ENCODE assay signal across 8 mouse cellular contexts in genomic region chr15:78771531-78772367, GRCm38 (mm10). TPM values are rescaled to one million over a fixed set of nuclear protein-coding genes. Genes with fewer than 3 reads are reported as not detected.
DNase-seq lines count a peak whose midpoint lies in the region; ATAC-seq and TF ChIP-seq lines count a peak whose summit lies in the region.

No protein-coding gene starts in this region.

- H3K4me1 ChIP-seq in E14TG2a.4 (replicated peaks; ENCODE audit: low read depth, low read length) = peaks cover 58% of the 10 kb centered on the region
- peaks cover 8% of the 10 kb centered on the region; the same call in 1 of the 2 replicates for H3K4me1 ChIP-seq in embryonic facial prominence, embryonic 11.5 days (ENCODE audit: control insufficient read depth, insufficient read depth, low read length)
- H3K4me1 ChIP-seq in limb, embryonic 10.5 days = peaks cover 42% of the 10 kb centered on the region
- H3K4me1 ChIP-seq in midbrain, embryonic 10.5 days = peaks cover 75% of the 10 kb centered on the region
- H3K4me1 ChIP-seq in thymus, adult 2 months (replicated peaks; ENCODE audit: control insufficient read depth, insufficient read depth, low read length) = peaks cover 29% of the 10 kb centered on the region

- peak; percentile 15 for DNase-seq in embryonic facial prominence, embryonic 11.5 days (ENCODE audit: low spot score)
- DNase-seq in heart, postnatal 36 days = peak; percentile 54 to 59
- no peak for DNase-seq in limb, embryonic 10.5 days (ENCODE audit: low spot score)
- DNase-seq in midbrain, embryonic 10.5 days (ENCODE audit: low spot score) = peak; percentile 41
- peak; percentile 67 for DNase-seq in thymus, adult 2 months
- DNase-seq in cerebellum, postnatal 25 days = no peak
- no peak for DNase-seq in layer of hippocampus, postnatal 14 days (ENCODE audit: low spot score in 2 of 2)

- H3K9ac ChIP-seq in embryonic facial prominence, embryonic 11.5 days (replicated peaks; ENCODE audit: low read length) = peak overlapping the region; percentile 41

- H3K27ac ChIP-seq in embryonic facial prominence, embryonic 11.5 days (replicated peaks; ENCODE audit: low read depth, low read length) = peak overlapping the region; percentile 49
- peak overlapping the region; percentile 54 for H3K27ac ChIP-seq in limb, embryonic 10.5 days
- H3K27ac ChIP-seq in midbrain, embryonic 10.5 days (replicated peaks) = peak overlapping the region; percentile 94
- peak overlapping the region; percentile 81 for H3K27ac ChIP-seq in thymus, adult 2 months (ENCODE audit: control insufficient read depth, insufficient read depth, low read length)

- 59% methylated on average over 18 of the region's 19 CpGs for WGBS in embryonic facial prominence, embryonic 11.5 days
- 74% methylated on average over 19 of the region's 19 CpGs for WGBS in limb, embryonic 10.5 days
- 63% methylated on average over 19 of the region's 19 CpGs for WGBS in midbrain, embryonic 10.5 days
- WGBS in thymus, adult 2 months = 3% methylated on average over 19 of the region's 19 CpGs

- peak; percentile 60 for TF ChIP-seq POLR2A in thymus, adult 2 months (IDR thresholded peaks at IDR 0.05; ENCODE audit: control insufficient read depth, extremely low read depth, insufficient read depth, low read length, poor library complexity)

- H3K4me3 ChIP-seq in E14TG2a.4 (replicated peaks; ENCODE audit: low read length) = peak overlapping the region; percentile 78
- H3K4me3 ChIP-seq in embryonic facial prominence, embryonic 11.5 days (ENCODE audit: low read depth, low read length) = peak overlapping the region; percentile 21; the same call in 1 of the 2 replicates
- 0 out of 2 replicates have a peak overlapping the region, but pooled peaks have one; percentile 29 for H3K4me3 ChIP-seq in limb, embryonic 10.5 days
- peak overlapping the region; percentile 65 for H3K4me3 ChIP-seq in midbrain, embryonic 10.5 days
- peak overlapping the region; percentile 59 for H3K4me3 ChIP-seq in thymus, adult 2 months (ENCODE audit: control insufficient read depth, insufficient read depth, low read length)

- peaks cover 14% of the 10 kb centered on the region for H3K36me3 ChIP-seq in E14TG2a.4 (ENCODE audit: insufficient read depth, low read length)
- no peaks in the 10 kb centered on the region for H3K36me3 ChIP-seq in embryonic facial prominence, embryonic 11.5 days (replicated peaks; ENCODE audit: control insufficient read depth, insufficient read depth, low read depth, low read length)
- H3K36me3 ChIP-seq in limb, embryonic 10.5 days = peaks cover 16% of the 10 kb centered on the region
- H3K36me3 ChIP-seq in midbrain, embryonic 10.5 days = peaks cover 39% of the 10 kb centered on the region
- no peaks in the 10 kb centered on the region for H3K36me3 ChIP-seq in thymus, adult 2 months (ENCODE audit: control insufficient read depth, insufficient read depth, low read length)

- no peak for TF ChIP-seq CTCF in E14TG2a.4 (conservative IDR thresholded peaks at IDR 0.05; ENCODE audit: low read length)
- TF ChIP-seq CTCF in thymus, adult 2 months (IDR thresholded peaks at IDR 0.05; ENCODE audit: borderline replicate concordance, control insufficient read depth, extremely low read depth, insufficient read depth, low read length, poor library complexity) = no peak

- H3K4me2 ChIP-seq in embryonic facial prominence, embryonic 11.5 days (ENCODE audit: low read depth, low read length) = peak overlapping the region; percentile 26; the same call in 1 of the 2 replicates

- intact Hi-C loops in heart, postnatal 36 days (cut with DNase I) = no loop called here

- peaks cover 13% of the 10 kb centered on the region for H3K27me3 ChIP-seq in E14TG2a.4 (ENCODE audit: insufficient read depth, low read length)
- H3K27me3 ChIP-seq in embryonic facial prominence, embryonic 11.5 days (ENCODE audit: control insufficient read depth, insufficient read depth, low read length) = no peaks in the 10 kb centered on the region
- H3K27me3 ChIP-seq in limb, embryonic 10.5 days (ENCODE audit: low read depth, poor library complexity, severe bottlenecking) = peaks cover 22% of the 10 kb centered on the region
- no peaks in the 10 kb centered on the region; the same call in 1 of the 2 replicates for H3K27me3 ChIP-seq in midbrain, embryonic 10.5 days (ENCODE audit: low read depth, poor library complexity, severe bottlenecking)
- H3K27me3 ChIP-seq in thymus, adult 2 months (ENCODE audit: control insufficient read depth, insufficient read depth, low read length) = no peaks in the 10 kb centered on the region

- ATAC-seq in embryonic facial prominence, embryonic 11.5 days (replicated peaks; ENCODE audit: insufficient number of reproducible peaks, low FRiP score, low TSS enrichment, low read depth) = no peak

- H3K9me3 ChIP-seq in E14TG2a.4 (ENCODE audit: low read length) = no peaks in the 10 kb centered on the region
- no peaks in the 10 kb centered on the region; the same call in 1 of the 2 replicates for H3K9me3 ChIP-seq in embryonic facial prominence, embryonic 11.5 days (replicated peaks; ENCODE audit: control insufficient read depth, low read length)
- H3K9me3 ChIP-seq in limb, embryonic 10.5 days (replicated peaks) = no peaks in the 10 kb centered on the region
- peaks cover 7% of the 10 kb centered on the region; the same call in 1 of the 2 replicates for H3K9me3 ChIP-seq in midbrain, embryonic 10.5 days (replicated peaks)

RNA-seq across cellular contexts. Expression of gene Mfng, which starts 1.5 kb away (rescaled TPM):
- polyA plus RNA-seq in embryonic facial prominence, embryonic 11.5 days (2014; fragmentation: Nextera tagmentation; extraction: Ambion mirVana) = 15.9 and 19.1 TPM in 2 replicates
- total RNA-seq in heart, postnatal 36 days (2021) = 10 to 100 TPM; 11.2 to 11.8 TPM
- polyA plus RNA-seq in limb, embryonic 10.5 days (2016; fragmentation: Nextera tagmentation; extraction: Ambion mirVana) = 11.1 and 13.1 TPM in 2 replicates
- polyA plus RNA-seq in midbrain, embryonic 10.5 days (2016; fragmentation: Nextera tagmentation; extraction: Ambion mirVana) = 81.5 and 121 TPM in 2 replicates
- 97.5 and 110 TPM in 2 replicates for polyA plus RNA-seq in thymus, adult 2 months (2012; rRNA removed)
- 1 to 10 TPM; 7.9 to 8.3 TPM for total RNA-seq in layer of hippocampus, postnatal 14 days (2021)

RNA-seq across cellular contexts. Expression of gene Card10, which starts 31.1 kb away (rescaled TPM):
- polyA plus RNA-seq in embryonic facial prominence, embryonic 11.5 days (2014; fragmentation: Nextera tagmentation; extraction: Ambion mirVana) = 1.8 and 2.6 TPM in 2 replicates
- total RNA-seq in heart, postnatal 36 days (2021) = 10 to 100 TPM; 15.4 to 19.0 TPM
- 4.7 and 5.3 TPM in 2 replicates for polyA plus RNA-seq in limb, embryonic 10.5 days (2016; fragmentation: Nextera tagmentation; extraction: Ambion mirVana)
- 2.6 TPM in 2 replicates for polyA plus RNA-seq in midbrain, embryonic 10.5 days (2016; fragmentation: Nextera tagmentation; extraction: Ambion mirVana)
- polyA plus RNA-seq in thymus, adult 2 months (2012; rRNA removed) = 12.6 and 13.0 TPM in 2 replicates
- total RNA-seq in layer of hippocampus, postnatal 14 days (2021) = 1 to 10 TPM; 4.8 to 4.9 TPM

RNA-seq across cellular contexts. Expression of gene Elfn2, which starts 53.2 kb away (rescaled TPM):
- 0.28 TPM in 1 of 2 replicates, not detected in the other for polyA plus RNA-seq in embryonic facial prominence, embryonic 11.5 days (2014; fragmentation: Nextera tagmentation; extraction: Ambion mirVana)
- total RNA-seq in heart, postnatal 36 days (2021) = 1 to 10 TPM in 1 of 2 experiments, under 1 TPM in 1; 0.75 to 1.5 TPM
- polyA plus RNA-seq in limb, embryonic 10.5 days (2016; fragmentation: Nextera tagmentation; extraction: Ambion mirVana) = not detected in 2 replicates
- 0.23 and 0.26 TPM in 2 replicates for polyA plus RNA-seq in midbrain, embryonic 10.5 days (2016; fragmentation: Nextera tagmentation; extraction: Ambion mirVana)
- 4.7 and 8.4 TPM in 2 replicates for polyA plus RNA-seq in thymus, adult 2 months (2012; rRNA removed)
- 100 to 1,000 TPM; 161 to 171 TPM for total RNA-seq in layer of hippocampus, postnatal 14 days (2021)

Comparison
In these comparisons a context has a peak if more than half of its experiments do, and no peak if none do; other contexts are left out.
1. H3K4me3 ChIP-seq: peak in every context shown above with its lines; median percentile 78 in E14TG2a.4; 65 in midbrain, embryonic 10.5 days; 59 in thymus, adult 2 months; 29 in limb, embryonic 10.5 days; 21 in embryonic facial prominence, embryonic 11.5 days.
2. DNase-seq: peak in embryonic facial prominence, embryonic 11.5 days (single experiment), heart, postnatal 36 days (2 of 2), midbrain, embryonic 10.5 days (single experiment) and thymus, adult 2 months (single experiment); none in limb, embryonic 10.5 days (single experiment), cerebellum, postnatal 25 days (0 of 2) and layer of hippocampus, postnatal 14 days (0 of 2).
3. Peak in every context shown above with its lines, with median percentiles within 50 percentile points of each other: H3K27ac ChIP-seq.